Mouse (Mus musculus): ENCODE results near the gene Itgav. TPM values are rescaled to one million over a fixed set of nuclear protein-coding genes. Genes with fewer than 3 reads are reported as not detected.

The Itgav gene
- polyA plus RNA-seq, 1 experiment from 2014 or later, result 26.5 TPM

DNA sequence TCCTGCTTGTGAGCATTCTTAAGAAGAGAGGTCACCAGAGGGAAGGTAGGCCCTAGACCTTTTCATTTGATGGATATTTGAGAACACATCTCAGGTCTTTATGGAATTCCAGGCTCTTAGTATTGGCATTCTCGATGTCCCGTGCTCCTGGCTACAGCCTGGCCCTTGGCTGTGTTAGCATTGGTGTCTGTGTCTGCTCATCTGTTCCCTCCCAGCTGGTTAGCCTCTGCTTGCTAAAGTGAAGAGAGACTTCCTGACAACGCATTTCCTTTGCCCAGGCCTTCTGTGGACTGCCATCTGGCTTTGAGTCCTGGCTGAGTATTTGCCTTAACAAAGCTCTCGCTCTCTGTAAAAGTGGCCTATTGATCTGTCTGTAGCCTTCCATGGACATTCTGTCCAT is 108.7 kb downstream of the Itgav start:
- Histone ChIP-seq H3K9me3 (ENCODE audit: low read length) (no peaks in the 10 kb centered on the region), H3K27me3 (ENCODE audit: insufficient read depth, low read length) (no peaks in the 10 kb centered on the region), H3K4me1 (ENCODE audit: insufficient read depth) (no peaks in the 10 kb centered on the region), H3K36me3 (replicated peaks; ENCODE audit: insufficient read depth, low read length) (no peaks in the 10 kb centered on the region), H3K27ac (ENCODE audit: low read depth) (peak overlapping the region; percentile 52; the same call in 1 of the 2 replicates), H3K9ac (replicated peaks) (no peak overlapping the region), H3K4me2 (ENCODE audit: low read depth, low read length) (no peak overlapping the region), H3K4me3 (ENCODE audit: low read depth, low read length) (no peak overlapping the region)
- WGBS (ENCODE audit: insufficient replicate concordance), result 68% methylated on average over 4 of the region's 4 CpGs
- peak; percentile 82 for ATAC-seq
- TF ChIP-seq CTCF (IDR thresholded peaks at IDR 0.05; ENCODE audit: low read depth) (no peak), EP300 (IDR thresholded peaks at IDR 0.05; ENCODE audit: low read depth) (no peak)
- DNase-seq, result no peak

DNA sequence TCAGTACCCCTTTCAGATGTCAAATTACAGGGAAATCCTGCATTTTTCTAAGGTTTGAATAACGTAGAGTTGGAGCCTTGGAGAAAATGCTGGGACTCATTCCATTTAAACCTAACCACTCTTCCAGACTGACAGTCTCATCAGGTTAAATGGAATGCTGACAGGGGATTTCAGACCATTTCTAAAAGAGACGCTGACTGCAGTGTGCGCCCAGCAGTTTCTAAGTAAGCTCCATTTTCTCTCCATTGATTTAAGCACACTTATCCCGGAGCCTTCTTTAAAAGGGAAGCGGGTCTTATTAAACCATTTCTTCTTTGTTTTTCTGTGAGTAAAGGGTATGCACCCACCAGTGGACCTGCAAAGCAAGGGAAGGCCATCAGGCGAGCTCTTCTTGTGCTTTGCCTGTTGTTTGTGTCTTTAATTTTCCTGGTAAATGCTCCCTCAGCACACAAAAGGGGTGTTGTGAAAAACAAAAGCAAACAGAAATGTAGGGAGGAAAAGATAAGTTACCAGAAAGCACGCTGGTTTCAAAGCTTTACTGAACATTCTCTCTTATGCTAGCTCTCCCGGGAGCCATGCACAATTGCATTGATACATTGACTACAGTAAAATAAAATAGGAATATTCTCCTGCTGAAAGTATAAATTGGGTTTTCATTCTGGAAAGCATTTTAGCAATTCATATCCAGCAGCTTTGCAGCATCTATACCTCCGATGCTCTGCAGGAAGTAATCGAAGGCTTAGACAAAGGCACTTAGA is 111.3 kb downstream of the Itgav start:
- no peak overlapping the region for H3K27ac ChIP-seq (ENCODE audit: low read depth)
- H3K36me3 ChIP-seq (replicated peaks; ENCODE audit: insufficient read depth, low read length), result no peaks in the 10 kb centered on the region
- no peak overlapping the region for H3K4me3 ChIP-seq (ENCODE audit: low read depth, low read length)
- no peak for TF ChIP-seq CTCF (IDR thresholded peaks at IDR 0.05; ENCODE audit: low read depth)
- TF ChIP-seq EP300 (IDR thresholded peaks at IDR 0.05; ENCODE audit: low read depth), result no peak
- H3K27me3 ChIP-seq (ENCODE audit: insufficient read depth, low read length), result no peaks in the 10 kb centered on the region
- ATAC-seq, result no peak
- no peak overlapping the region for H3K9ac ChIP-seq (replicated peaks)
- WGBS (ENCODE audit: insufficient replicate concordance), result 77% methylated on average over 10 of the region's 10 CpGs
- H3K4me1 ChIP-seq (ENCODE audit: insufficient read depth), result no peaks in the 10 kb centered on the region
- H3K4me2 ChIP-seq (ENCODE audit: low read depth, low read length), result no peak overlapping the region
- no peak for DNase-seq
- no peaks in the 10 kb centered on the region for H3K9me3 ChIP-seq (ENCODE audit: low read length)

DNA sequence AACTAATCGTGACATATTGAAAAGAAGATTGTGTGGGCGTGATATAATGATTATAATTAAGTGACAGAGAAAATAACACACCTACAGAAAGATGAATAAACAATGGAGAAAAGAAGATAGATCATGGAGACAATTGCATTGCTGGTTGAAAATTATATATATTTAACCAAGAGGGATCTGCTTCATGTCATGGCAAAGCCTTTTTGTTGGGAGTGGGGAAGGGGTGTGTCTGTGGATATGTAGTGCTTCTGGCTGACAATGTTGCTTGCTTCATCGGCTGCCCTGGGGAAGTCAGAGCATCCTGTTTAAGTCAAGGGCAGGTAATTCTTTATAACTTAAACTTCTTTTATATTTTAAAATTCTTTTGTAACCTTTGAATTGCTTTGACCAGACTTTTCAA is 124.3 kb downstream of the Itgav start:
- H3K36me3 ChIP-seq (replicated peaks; ENCODE audit: insufficient read depth, low read length), result no peaks in the 10 kb centered on the region
- H3K27ac ChIP-seq (ENCODE audit: low read depth), result no peak overlapping the region
- no peak overlapping the region for H3K4me2 ChIP-seq (ENCODE audit: low read depth, low read length)
- no peaks in the 10 kb centered on the region for H3K4me1 ChIP-seq (ENCODE audit: insufficient read depth)
- H3K9me3 ChIP-seq (ENCODE audit: low read length), result no peaks in the 10 kb centered on the region
- H3K4me3 ChIP-seq (ENCODE audit: low read depth, low read length), result no peak overlapping the region
- DNase-seq, result no peak
- no peak overlapping the region for H3K9ac ChIP-seq (replicated peaks)
- TF ChIP-seq CTCF (IDR thresholded peaks at IDR 0.05; ENCODE audit: low read depth) (no peak), EP300 (IDR thresholded peaks at IDR 0.05; ENCODE audit: low read depth) (no peak)
- H3K27me3 ChIP-seq (ENCODE audit: insufficient read depth, low read length), result no peaks in the 10 kb centered on the region
- ATAC-seq, result no peak
- 79% methylated on average over 3 of the region's 3 CpGs for WGBS (ENCODE audit: insufficient replicate concordance)

DNA sequence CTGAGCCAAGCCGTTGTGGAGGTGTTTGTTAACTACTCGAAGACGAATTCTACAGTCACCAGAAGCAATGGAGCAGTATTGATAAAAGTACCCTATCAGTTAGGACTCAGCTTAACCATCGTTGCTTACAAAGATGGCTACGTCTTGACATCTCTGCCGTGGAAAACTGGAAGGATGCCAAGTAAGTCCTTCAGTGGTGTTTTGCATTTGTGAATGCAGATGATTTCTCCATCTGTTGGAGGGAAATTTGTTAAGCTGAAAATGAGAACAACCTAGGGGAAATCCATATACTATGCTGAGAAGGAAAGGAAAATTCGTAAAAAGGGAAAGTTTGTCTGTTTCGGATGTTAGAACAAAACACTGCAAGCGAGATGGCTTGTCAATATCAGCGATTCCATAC is 129.2 kb downstream of the Itgav start:
- Histone ChIP-seq H3K4me3 (ENCODE audit: low read depth, low read length) (no peak overlapping the region), H3K9me3 (ENCODE audit: low read length) (no peaks in the 10 kb centered on the region), H3K4me1 (ENCODE audit: insufficient read depth) (no peaks in the 10 kb centered on the region), H3K27me3 (ENCODE audit: insufficient read depth, low read length) (no peaks in the 10 kb centered on the region), H3K27ac (ENCODE audit: low read depth) (no peak overlapping the region), H3K9ac (replicated peaks) (no peak overlapping the region), H3K36me3 (replicated peaks; ENCODE audit: insufficient read depth, low read length) (no peaks in the 10 kb centered on the region), H3K4me2 (ENCODE audit: low read depth, low read length) (no peak overlapping the region)
- DNase-seq (no peak), ATAC-seq (no peak)
- TF ChIP-seq EP300 (IDR thresholded peaks at IDR 0.05; ENCODE audit: low read depth) (no peak), CTCF (IDR thresholded peaks at IDR 0.05; ENCODE audit: low read depth) (no peak)
- 79% methylated on average over 10 of the region's 10 CpGs for WGBS (ENCODE audit: insufficient replicate concordance)

DNA sequence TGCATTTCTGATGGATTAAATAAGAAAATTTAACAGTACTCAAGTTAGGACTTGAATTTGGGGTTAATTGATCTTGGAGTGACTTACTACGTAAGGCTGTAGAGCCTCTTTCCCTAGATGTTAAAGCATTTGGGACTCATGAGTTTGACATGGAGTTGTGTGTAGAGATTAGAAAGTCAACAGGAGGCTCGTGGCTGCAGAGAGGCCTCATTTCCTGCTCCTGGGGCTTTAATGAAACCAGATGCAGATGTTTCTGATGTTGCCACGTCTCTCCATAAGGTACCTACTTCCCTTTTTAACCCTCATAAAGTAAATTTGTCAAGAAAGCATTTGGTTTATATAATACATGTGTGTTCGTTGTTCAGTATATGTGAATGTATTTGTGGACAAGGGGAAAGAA is 132.0 kb downstream of the Itgav start:
- Histone ChIP-seq H3K36me3 (replicated peaks; ENCODE audit: insufficient read depth, low read length) (no peaks in the 10 kb centered on the region), H3K27ac (ENCODE audit: low read depth) (no peak overlapping the region), H3K4me3 (ENCODE audit: low read depth, low read length) (no peak overlapping the region), H3K4me2 (ENCODE audit: low read depth, low read length) (no peak overlapping the region), H3K4me1 (ENCODE audit: insufficient read depth) (no peaks in the 10 kb centered on the region), H3K9me3 (ENCODE audit: low read length) (no peaks in the 10 kb centered on the region), H3K27me3 (ENCODE audit: insufficient read depth, low read length) (no peaks in the 10 kb centered on the region), H3K9ac (replicated peaks) (no peak overlapping the region)
- no peak for DNase-seq
- 30% methylated on average over 4 of the region's 4 CpGs for WGBS (ENCODE audit: insufficient replicate concordance)
- ATAC-seq, result no peak
- TF ChIP-seq EP300 (IDR thresholded peaks at IDR 0.05; ENCODE audit: low read depth), result no peak
- no peak for TF ChIP-seq CTCF (IDR thresholded peaks at IDR 0.05; ENCODE audit: low read depth)

Other genes with a start within 250 kb of the Itgav start
- 59.1 and 63.1 TPM in 2 replicates for gene Zc3h15, start 80.0 kb upstream of the Itgav start, polyA plus RNA-seq (2015; fragmentation: Nextera tagmentation; extraction: Ambion mirVana)
- 0.47 and 0.54 TPM in 2 replicates for gene Fam171b, start 88.2 kb downstream of the Itgav start, polyA plus RNA-seq (2015; fragmentation: Nextera tagmentation; extraction: Ambion mirVana)
- gene Zswim2, start 216.8 kb downstream of the Itgav start, polyA plus RNA-seq (2015; fragmentation: Nextera tagmentation; extraction: Ambion mirVana), result not detected in 2 replicates
- not detected in 2 replicates for gene Gm13698, start 231.3 kb downstream of the Itgav start, polyA plus RNA-seq (2015; fragmentation: Nextera tagmentation; extraction: Ambion mirVana)
- gene Gm13693, start 237.1 kb downstream of the Itgav start, polyA plus RNA-seq (2015; fragmentation: Nextera tagmentation; extraction: Ambion mirVana), result not detected in 2 replicates
- gene Gm13695, start 242.9 kb downstream of the Itgav start, polyA plus RNA-seq (2015; fragmentation: Nextera tagmentation; extraction: Ambion mirVana), result not detected in 2 replicates
- gene Gm13696, start 248.7 kb downstream of the Itgav start, polyA plus RNA-seq (2015; fragmentation: Nextera tagmentation; extraction: Ambion mirVana), result not detected in 2 replicates